Mouse (Mus musculus): ENCODE measurements around the gene Mroh3.
A peak's percentile ranks its signal among the peaks of the same experiment; 100 is the strongest.

Mroh3 gene

DNA sequence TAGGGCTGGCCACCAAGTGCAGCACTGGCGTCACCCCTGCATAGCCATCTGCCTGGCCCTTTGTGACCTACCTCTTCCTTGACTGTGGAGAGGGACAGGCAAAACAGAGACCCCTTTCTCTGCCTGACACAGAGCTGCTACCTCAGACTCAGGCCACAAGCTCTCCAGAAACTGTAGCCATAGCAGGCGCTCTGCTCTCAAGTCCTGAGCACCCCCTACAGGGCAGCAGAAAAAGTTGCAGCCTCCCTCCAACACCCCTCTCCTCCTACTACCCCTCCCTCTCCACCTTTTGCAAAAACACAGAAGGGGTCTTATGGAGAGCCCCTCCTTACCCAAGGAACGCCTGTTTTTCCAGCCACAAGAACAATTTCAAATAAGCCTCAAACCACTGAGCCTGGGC lies at the start of gene Mroh3:
Gene Mroh3, minus strand, starts transcription at position 26 of the 400 bp plus-strand sequence.
- peak; percentile 28 for DNase-seq

DNA sequence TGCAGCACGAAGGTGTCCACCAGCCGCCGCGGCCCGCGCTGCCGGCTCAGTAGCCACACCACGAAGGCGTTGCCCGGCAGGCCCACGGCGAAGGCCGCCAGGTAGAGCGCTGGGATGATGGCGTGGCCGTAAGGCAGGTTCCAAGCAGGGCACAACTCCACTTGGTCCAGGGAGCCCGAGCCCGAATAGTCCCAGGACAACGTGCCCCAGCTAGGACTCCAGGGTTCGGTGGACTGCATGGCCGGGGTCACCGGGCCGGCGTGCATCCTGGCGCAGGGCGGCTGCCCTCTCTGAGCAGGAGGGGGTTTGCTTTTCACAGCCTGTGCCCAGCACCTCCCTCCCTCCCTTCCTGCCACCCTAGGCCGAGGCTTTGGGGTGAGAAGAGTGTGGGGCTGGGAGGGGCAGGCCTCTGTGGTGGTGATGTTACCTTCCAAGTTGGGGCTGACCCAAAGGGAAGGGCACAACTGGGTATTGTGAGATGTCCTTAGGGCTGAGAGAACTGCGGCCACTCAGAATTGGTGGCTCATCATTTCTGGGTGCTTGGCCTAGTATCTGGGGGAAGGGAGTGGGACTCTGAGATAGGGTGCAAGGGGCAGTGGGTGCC lies 48.1 kb upstream of the Mroh3 start, which contains the start of gene Gpr25:
Gene Gpr25, minus strand, starts transcription at position 239 of the 604 bp plus-strand sequence.
- no peak for DNase-seq

DNA sequence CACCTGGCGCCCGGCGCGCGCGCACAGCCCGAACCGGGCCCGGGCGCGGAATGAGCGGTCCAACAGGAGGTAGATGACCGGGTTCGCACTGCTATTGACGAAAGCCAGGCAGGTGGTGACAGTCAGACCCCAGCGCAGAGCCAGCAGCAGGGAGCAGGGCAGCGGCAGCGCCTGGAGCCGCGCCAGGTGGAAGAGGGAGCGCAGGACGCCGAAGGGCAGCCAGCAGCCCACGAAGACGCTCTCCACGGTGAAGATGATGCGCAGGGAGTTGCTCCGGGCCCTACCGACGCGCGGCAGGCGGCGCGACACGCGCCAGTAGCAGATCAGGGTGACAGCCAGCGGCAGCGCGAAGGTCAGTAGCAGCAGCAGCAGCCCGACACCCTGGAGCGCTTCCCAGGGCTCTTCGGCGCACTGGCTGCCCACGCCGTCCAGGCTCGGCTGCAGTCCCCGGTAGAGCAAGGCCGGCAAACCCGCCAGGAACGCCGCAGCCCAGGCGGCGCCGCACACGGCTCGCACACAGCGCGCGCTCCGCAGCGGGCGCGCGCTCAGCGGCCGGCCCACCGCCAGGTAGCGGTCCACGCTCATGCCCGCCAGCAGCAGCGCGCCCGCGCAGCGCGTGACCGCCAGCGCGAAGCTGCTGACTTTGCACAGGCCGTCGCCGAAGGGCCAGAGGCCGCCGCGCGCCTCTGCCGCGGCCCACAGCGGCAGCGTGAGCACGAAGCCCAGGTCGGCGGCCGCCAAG lies 47.4 kb upstream of the Mroh3 start:
- DNase-seq, result peak; percentile 84

- DNase-seq, result no peak
Measured at GRCm38 (mm10) chr1:136259543-136259892, 46.9 kb upstream of the Mroh3 start.

- DNase-seq, result no peak
Measured at GRCm38 (mm10) chr1:136258495-136258894, 45.9 kb upstream of the Mroh3 start.

DNA sequence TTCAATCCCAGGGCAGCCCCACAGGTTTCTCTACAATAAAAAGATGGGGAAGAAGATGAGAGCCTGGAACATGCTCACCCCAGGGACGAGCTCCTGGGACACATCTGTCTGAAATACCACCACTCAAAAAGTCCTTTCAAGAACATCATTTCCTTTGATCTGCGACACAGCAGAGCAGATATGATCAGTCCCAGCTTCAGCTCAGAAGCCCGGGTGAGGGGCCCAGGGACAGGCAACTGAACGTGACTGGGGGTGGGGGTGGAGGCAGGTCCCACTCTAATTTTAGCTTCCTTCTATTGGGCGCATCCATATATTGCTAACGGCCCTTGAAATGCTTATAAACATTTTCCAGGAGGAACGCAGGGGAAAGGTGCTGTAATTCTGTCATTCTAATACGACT lies 43.0 kb upstream of the Mroh3 start:
- no peak for DNase-seq

- no peak for DNase-seq
Measured at GRCm38 (mm10) chr1:136255174-136255573, 42.5 kb upstream of the Mroh3 start.

GRCm38 (mm10) chr1:136254503-136255065 lies 42.0 kb upstream of the Mroh3 start:
- DNase-seq, result no peak

DNA sequence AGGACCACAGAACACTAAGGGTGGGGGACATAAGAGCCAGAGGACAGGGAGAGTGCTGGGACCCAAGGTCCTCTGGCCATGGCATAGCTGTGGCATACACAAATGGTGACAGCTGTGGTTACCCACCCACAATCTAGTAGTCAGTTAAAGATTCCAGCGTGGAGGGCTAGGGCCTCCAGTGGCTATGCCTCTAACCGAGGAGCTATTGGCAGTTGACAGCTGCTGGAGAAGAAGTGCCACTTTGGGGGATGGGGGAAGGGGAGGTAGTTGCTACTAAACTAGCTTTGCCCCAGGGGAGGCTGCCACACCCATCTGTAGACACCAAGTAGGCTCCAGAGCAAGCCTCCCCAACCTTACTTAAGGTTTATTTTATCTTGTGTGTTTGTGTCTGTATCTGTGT lies 40.8 kb upstream of the Mroh3 start:
- DNase-seq, result no peak

GRCm38 (mm10) chr1:136249662-136250061 lies 37.0 kb upstream of the Mroh3 start:
- no peak for DNase-seq

- no peak for DNase-seq
Measured at GRCm38 (mm10) chr1:136247393-136247792, 34.8 kb upstream of the Mroh3 start.

DNA sequence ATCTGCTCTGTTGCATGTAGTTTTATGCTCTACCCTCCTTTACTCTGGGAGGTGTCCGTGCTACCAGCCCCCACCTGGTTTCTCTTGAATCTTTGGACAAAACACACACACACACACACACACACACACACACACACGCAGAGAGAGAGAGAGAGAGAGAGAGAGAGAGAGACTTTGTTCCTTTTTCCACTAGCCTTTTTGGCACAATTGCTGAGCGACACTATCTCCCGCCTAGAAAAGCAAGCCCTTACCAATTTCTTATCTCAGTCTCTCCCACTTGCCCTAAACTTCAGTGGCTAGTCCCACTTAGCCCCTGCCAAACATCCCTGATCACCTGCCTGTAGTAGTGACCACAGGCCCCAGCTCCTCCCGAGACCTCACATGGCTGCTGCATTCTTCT lies 31.8 kb upstream of the Mroh3 start:
- DNase-seq, result no peak

- no peak for DNase-seq
Measured at GRCm38 (mm10) chr1:136241801-136242200, 29.2 kb upstream of the Mroh3 start.

DNA sequence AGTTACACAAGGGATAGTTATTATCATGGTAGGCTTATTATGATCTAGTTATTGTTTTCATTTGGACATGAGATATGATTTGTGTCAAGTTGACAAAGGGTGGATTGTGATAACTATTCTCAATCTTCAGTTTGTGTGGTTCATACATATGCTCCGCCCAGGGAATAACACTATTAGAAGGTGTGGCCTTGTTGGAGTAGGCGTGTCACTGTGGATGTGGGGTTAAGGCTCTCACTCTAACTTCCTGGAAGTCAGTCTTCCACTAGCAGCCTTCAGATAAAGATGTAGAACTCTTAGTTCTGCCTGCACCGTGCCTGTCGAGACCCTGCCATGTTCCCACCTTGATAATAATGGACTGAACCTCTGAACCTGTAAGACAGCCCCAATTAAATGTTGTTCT lies 25.9 kb upstream of the Mroh3 start:
- DNase-seq, result no peak

DNA sequence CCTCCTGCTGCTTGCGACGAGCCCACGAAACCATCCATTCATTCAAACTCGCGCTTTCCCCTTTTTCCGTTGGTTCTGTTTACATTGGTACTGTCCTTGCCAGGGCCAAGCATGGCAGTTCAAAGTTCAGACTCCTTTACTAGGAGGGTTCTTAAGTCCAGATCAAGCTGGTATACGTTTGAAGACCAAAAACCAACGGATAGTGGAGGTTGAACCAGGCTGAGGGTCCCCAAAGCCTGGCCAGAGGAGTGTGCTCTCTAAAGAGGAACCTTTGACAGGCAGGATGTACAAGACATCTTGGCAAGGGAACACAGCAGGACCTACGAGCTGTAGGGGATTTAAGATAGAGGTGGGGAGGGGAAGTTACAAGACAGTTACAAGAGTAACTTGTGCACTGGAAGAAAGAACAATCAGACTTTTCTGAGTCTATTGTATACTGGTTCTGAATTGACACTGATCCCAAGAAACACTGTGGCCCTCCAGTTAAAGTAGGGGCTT lies 22.0 kb upstream of the Mroh3 start:
- DNase-seq, result no peak

GRCm38 (mm10) chr1:136233892-136234594 lies 21.4 kb upstream of the Mroh3 start, which contains the start of gene Inava:
Inava (minus strand) TSS chr1:136234264.
- peak; percentile 42 for DNase-seq

DNA sequence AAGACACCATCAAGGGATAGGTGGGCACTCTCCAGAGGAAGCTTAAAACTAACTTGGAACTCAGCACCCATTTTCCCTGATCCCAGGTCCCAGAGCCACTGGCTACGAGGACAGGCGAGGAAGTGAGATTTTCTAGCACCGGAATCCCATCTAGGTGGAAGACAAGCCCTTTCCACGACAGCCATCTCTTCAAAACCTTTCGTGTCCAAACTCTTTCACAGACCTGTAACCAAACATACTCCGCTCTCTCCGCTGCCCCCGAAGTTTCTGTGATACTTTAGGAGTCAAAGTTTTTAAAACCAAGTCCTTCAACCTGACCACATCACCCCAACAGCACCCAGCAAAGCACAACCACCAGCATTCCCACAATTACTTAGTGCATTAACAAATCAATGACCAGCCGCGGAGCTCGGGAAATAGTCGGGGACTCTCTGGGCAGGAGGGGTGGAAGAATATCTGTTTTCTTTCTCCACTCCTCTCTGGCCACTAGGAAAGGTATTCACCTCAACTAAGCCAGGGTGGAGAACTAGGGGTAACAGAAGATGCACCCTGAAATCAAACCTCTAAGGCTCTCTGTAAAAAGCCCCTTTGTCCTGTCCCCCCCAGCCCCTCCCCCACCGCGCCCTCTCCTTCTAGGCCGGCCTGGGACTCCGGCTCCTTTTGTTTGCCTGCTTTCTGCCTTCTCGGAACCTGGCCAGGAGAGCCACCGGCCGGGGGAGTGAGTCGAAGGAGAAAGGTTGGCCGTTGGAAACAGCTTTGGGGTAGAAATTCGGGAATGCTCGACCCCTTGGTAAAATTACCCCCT lies 20.6 kb upstream of the Mroh3 start:
- DNase-seq, result no peak

- DNase-seq, result no peak
Measured at GRCm38 (mm10) chr1:136232285-136232926, 19.8 kb upstream of the Mroh3 start.

- DNase-seq, result no peak
Measured at GRCm38 (mm10) chr1:136231596-136231995, 19.0 kb upstream of the Mroh3 start.

GRCm38 (mm10) chr1:136230201-136230600 lies 17.6 kb upstream of the Mroh3 start:
- DNase-seq, result no peak

- no peak for DNase-seq
Measured at GRCm38 (mm10) chr1:136229040-136229373, 16.4 kb upstream of the Mroh3 start.

Measured in right cerebral cortex, postnatal 25 days (tissue).